Mouse (Mus musculus): ENCODE data around the gene Usp28. TPM values are rescaled to one million over a fixed set of nuclear protein-coding genes. Genes with fewer than 3 reads are reported as not detected.

Gene Usp28
- polyA plus RNA-seq, 1 experiment from 2014 or later, result 50.0 TPM

Other genes starting within 250 kb of the Usp28 start
- gene Zbtb16, start 149.2 kb upstream of the Usp28 start, polyA plus RNA-seq (2016; fragmentation: Nextera tagmentation; extraction: Ambion mirVana), result 4.1 and 5.2 TPM in 2 replicates
- 1.8 and 2.1 TPM in 2 replicates for gene Htr3a, start 74.3 kb upstream of the Usp28 start, polyA plus RNA-seq (2016; fragmentation: Nextera tagmentation; extraction: Ambion mirVana)
- gene Htr3b, start 20.4 kb upstream of the Usp28 start, polyA plus RNA-seq (2016; fragmentation: Nextera tagmentation; extraction: Ambion mirVana), result 0.24 and 0.51 TPM in 2 replicates
- 51.7 and 51.9 TPM in 2 replicates for gene Zw10, start 70.2 kb downstream of the Usp28 start, polyA plus RNA-seq (2016; fragmentation: Nextera tagmentation; extraction: Ambion mirVana)
- 0.99 and 1.0 TPM in 2 replicates for gene Tmprss5, start 95.9 kb downstream of the Usp28 start, polyA plus RNA-seq (2016; fragmentation: Nextera tagmentation; extraction: Ambion mirVana)

Measured in embryonic facial prominence, embryonic 12.5 days (tissue).